Mouse (Mus musculus): Measurements from ENCODE around the gene Gpr179.
A peak's percentile ranks its signal among the peaks of the same experiment; 100 is the strongest.
"Not testable (repeated sequence)": the region's sequence is repeated elsewhere in the genome, so short reads cannot be mapped to it uniquely, and the experiment has no call there.

Gene Gpr179

DNA sequence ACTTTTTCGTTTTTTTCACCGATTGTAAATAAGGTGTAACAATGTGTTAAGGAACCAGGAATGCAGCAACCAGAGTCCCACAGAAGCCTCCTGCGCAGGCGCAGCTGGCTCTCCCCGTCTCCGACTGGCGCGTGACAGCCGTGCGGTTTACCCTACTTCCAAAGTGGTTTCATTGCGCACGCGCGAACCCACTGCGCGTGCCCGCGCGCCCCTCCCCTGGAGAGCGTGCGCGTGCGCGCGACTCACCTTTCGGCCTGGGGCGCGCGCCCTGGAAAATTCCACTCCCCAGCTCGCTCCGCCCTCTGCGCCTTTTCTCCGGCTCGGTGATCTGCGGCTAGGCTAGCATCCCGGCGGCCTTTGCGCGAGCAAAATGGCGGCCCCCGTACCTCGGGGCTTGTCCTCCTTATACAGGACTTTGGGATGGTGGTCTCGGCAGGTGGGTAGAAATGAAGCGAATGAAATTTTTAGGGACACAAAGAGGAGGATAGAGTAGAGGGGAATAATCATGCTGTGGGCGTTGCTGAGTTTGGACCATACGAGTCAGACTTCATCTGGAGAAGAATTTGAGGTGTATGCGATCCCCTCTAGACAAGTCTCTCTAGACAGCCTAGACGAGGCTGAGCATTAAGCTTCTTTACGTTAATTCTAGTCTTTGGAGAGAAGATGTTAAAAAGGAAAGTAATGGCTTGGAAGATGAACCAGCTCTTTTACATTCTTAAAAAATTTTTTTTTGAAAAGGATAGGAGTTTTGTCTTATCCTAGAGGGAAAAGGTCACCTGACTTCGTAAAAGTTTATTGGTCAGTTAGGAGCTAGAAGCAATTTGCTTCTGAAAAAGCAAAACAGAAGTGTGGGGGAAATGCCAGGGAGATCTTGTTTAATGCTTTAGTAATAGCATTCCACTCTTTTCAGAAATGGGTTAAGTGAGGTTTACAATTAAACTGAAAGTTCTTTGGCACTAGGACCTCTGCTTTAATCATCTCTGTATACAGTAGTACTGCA is 36.1 kb downstream of the Gpr179 start, which contains the start of gene Mrpl45:
Gene Mrpl45, plus strand, starts transcription at position 213 of the 1,000 bp plus-strand sequence.
- DNase-seq: peak; percentile 100

DNA sequence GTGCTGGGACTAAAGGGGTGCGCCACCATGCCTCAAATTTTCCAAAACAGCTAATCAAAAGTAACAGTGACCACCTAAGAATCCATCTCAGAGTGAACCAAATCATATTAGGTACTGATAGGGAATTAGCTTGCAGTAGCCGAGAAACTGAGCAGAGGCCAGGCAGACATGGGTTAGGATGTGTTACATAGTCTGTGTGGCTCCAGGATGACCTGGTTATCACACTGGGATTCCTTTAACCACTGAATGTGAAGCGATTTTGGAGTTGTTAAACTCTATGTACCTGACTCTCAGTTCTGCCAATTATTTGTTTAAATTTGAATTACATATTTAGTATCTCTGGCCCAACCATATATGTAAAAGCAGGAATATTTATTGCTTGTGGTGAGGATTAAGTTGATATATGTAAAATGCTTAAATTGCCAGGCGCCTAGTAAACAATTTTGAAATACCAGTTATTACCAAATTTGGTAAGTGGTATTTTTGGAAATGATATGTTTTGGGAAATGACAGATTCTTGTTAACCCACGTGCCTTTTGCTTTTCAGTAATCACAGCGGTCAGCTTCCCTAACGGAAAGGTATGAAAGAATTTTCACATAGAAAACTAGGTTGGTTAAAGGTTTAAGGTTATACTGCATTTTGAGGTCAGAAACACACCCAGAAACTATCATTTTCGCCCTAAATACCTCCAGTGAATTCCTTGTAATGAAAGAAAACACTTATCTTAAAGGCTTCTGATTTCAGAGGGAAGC is 37.0 kb downstream of the Gpr179 start:
- DNase-seq: no peak

DNA sequence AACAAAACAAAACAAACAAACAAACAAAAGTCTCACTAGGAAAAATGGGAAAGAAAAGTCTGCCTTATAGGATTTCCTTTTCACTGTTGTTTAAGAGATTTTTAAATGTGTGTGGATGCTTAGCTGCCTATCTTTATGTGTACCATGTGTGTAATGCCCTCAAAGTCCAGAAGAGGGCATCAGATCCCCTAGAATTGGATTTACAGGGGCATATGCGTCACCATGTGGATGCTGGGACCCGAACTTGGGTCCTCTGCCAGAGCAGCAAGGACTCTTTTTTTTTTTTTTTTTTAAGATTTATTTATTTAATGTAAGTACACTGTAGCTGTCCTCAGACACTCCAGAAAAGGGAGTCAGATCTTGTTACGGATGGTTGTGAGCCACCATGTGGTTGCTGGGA is 37.8 kb downstream of the Gpr179 start:
- DNase-seq: no peak

DNA sequence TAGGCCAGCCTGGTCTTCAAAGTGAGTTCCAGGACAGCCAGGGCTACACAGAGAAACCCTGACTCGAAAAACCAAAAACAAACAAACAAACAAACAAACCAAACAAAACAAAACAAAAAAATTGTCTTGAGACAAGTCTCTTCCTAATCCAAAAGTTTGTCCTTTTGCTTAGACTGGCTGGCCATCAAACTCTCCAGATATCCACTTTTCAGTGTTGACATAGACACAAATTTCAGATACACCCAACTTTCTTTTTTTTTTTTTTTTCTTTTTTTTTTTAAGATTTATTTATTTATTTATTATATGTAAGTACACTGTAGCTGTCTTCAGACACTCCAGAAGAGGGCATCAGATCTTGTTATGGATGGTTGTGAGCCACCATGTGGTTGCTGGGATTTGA is 39.0 kb downstream of the Gpr179 start:
- DNase-seq: not testable (repeated sequence)

DNA sequence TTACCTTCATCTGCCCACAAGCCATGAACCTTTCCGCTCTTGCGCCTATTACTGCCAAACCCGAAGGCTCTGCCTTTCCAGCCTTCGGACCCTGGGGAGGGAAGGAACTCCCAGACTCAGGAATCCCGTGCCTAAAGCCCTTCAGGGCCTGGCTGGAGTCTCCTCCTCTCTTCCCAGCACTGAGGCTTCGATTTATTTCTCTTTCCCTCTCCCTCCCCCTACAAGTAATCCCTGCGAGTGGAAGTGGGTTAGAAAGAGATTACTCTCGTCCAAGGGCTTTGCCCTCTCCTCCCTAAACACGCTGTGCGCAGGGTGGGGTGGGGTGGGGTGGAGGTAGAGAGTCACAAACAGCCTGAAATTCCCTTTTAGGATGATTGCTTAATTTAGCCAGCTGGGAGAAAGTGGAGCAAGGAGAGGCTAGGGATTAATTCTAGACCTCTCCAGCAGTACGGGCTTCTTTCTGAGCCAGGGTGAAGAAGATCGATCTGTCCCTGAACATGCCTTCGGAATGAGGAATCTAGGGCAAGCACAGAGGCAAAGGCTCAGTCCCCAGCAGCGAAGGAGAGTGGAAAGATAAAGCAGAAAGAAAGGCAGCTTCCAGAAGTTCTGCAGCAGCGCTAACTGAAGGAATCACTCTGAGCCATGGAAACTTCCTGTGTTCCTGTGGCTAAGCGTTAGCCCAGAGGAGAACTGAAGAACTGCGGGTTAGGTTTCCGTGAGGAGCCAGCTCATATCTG is 40.8 kb downstream of the Gpr179 start:
- peak; percentile 49 for DNase-seq

DNA sequence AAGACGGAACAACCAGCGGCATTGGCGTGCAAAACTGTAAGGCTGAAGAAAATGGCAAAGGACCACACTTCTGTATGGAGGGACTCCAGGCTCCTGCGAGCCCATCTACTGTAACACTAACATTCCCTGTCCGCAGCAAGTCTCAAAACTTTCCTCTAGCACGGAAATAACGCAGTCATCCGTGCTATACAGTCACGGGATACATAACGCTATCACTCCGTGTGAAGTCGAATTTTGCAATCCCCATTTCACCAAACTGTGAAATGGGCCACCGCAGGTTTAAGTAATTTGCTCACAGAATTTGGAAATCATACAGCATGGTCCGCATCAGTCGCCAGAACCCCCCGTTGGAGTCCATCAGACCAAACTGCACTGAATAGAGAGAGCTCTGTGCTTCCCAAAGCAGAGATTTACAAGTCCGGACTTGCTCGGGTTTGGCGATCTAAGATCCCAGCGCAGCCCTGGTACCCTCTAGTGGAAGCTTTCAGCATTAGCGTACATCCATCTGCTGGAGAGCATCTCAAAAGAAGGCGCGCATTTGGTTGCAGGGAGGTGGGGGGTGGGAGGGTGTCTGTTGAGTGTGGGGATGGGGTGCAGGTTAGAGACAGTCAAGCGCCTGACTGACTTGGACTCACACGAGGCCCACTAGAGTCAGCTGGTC is 41.8 kb downstream of the Gpr179 start:
- peak; percentile 75 for DNase-seq

DNA sequence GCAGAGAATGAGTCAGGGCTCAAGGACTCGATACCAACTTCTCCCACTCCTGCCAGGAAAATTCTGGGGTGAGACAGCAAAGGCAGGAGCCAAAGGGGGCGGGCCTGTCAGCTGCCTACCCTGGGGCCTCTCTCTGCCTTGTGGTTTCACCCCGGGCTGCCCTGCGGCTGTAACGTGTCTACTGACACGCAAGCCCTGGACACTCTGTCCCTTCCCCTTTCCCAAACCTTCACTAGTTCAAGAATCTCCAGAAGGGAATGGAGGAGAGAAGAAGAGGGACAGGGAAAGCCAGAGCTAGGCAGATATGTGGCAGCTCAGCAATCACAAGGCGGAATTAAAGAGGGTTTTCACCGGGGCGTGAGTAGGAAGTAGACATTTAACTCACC is 42.4 kb downstream of the Gpr179 start:
- peak; percentile 64 for DNase-seq

DNA sequence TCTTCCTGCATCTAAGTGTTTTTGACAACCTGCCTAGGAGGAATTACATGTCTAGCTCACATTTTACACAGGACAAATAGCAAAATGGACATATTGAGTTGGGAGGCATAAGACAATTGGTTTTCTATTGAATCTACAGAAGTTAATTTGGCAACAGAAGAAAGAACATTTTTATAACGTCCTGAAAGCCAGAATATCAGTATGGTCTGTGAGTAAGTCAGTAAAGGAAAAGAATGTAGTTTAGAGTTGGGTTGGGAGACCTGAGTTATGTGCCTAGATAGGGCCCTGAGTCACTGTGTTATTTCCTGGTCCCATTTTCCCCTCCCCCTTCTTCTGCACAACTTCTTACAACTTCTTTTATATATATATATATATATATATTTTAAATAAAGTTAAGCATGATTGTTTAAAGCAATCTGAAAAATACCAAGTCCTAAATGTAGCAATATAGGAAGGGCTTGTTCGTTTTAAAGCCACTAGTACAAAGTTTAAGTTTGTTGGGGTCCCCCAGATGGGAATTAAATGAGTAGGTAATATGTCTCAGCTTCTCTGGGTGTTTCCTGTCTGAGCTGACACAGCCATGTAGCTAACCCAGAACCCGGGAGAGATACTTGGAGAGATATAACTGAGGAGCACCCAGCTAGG is 42.9 kb downstream of the Gpr179 start:
- DNase-seq: no peak

DNA sequence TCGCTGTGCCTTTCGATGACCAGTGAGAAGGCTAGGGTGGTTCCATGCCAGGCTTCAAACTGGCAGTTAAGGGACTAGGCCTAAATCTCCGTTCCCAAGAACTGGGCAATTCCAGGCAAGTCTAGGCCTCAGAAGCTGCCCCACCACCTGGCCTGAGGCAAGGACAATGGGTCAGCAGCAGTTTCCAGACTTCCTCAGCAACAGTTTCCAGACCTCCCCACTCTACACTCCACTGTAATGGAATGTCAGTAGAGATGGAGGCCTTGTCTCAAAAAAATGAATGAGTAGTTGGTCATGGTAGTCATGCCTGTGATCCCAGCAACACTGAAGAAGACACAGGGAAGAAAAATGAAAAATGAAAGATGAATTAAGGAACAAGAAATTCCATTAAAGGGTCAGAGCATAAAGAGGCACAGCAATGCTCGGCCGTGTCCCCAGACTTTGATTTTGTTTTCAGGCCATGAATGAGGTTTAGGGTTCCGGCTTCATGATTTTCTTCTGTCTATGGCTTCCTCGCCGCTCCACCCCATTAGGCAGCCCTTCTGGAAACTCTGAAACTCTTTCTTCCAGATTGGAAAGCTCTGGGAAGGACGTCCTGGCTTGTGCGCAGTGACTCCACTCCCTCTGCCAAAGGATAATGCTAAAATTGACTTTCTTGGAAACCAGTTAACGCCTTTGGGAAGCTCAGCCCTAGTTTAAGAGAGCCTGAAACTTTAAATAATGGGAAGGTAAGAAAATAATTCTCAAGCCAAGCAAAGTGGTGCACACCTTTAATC is 44.4 kb downstream of the Gpr179 start:
- DNase-seq: no peak

DNA sequence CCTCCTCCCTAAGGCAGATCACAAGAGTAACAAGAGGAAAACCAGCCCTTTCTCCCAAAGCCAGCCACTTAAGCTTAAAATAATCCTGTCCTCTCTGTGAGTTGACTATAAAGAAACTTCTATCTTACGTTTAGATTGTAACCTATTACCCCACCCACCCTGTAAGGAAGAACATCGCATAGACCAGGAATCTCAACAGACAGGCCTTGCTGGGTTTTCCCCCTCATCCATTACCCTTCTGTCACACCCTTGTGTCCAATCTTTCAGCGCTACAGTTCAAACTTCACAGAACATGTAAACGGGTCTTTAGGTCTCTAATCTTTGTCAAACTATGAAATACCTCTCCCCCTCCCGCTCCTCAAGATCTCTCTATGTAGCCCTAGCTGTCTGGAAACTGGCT is 47.2 kb downstream of the Gpr179 start:
- no peak for DNase-seq

DNA sequence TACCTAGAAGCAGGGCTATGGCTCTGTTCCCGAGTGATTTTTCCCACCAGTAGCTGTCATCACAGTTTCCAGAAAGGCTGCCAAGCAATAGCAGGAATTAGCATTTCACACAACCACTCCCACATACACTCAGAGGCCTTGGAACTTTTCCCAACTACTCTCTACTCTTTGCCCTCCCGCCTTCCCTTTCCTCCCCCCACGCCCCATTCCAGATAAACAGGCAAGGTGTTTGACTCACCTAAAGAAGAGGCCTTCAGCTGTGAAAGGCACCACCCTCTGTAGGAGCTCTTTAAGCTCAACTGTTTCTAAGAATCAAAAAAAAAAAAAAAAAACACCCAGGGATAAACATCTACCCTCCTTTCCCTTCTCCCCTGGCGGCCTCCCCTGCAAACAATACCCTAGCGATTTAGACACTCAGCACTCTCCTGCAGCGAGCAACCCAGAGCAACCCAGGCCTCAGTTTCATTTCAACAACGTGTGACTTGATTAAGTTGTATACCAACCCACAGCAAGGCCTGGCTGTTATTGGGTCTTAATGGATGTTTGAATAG is 49.6 kb downstream of the Gpr179 start:
- DNase-seq: peak; percentile 42

DNA sequence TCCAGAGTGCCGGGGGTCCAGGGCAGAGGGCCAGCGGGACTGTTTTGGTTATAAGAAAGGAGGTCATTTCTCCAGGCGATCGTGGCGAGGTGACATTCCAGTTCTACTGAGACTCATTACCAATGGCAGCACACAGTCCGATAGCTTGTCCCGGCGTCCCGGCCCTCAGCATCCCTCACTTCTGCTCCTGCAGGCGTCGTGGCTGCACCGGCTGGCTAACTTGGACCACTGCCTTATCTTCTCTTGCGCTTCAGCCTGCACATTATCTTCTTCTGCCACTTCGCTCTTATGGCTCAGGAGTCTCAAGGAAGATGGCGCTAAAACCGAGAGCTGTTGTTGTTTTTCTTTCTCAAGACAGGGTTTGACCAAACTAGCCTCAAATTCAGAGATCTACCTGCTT is 50.5 kb downstream of the Gpr179 start:
- no peak for DNase-seq

DNA sequence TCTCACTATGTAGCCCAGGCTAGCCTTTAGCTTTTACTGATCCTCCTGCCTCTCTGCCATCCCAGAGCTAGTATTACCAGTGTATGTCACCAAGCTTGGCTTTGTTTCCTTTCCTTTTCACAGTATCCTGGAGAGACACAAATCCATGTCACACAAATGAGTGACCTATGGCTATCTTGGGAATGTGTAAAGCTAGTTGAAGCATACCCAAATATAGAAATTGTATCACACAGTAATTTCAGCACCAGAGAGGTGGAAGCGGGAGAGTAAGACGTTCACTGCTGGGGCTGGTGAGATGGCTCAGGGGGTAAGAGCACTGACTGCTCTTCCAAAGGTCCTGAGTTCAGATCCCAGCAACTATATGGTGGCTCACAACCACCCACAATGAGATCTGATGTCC is 51.9 kb downstream of the Gpr179 start:
- DNase-seq: no peak

DNA sequence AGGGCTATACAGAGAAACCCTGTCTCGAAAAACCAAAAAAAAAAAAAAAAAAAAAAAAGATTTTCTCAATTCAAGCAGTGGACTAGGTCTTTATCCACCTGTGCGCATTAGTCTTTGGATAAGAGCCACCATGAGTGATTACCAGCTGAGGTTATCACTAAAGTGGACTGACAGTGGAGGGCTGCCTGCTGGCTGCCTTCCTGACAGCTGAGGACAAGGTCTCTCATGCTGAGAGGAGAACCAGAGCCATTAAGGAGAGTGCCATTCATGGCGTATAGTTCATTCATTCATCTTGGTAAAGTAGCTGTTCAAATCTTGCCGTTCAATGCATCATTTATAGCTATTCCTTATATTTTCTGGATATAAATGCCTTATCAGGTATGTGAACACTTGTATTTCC is 55.3 kb downstream of the Gpr179 start:
- DNase-seq: no peak

DNA sequence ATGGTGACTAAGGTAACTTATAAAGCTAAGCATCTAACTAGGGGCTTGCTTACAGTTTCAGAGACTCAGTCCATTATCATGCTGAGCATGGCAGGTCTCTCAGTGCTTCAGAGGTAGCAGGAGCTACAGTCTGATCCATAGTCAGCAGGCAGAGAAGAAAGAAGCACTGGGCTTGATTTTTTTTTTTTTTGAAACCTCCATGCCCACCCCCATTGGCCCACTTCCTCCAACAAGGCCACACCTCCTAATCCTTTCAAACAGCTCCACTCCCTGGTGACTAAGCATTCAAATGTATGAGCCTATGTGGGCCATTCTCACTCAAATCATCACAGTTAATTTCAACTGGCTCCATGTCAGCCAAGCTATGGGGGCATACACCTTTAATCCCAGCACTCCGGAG is 59.1 kb downstream of the Gpr179 start:
- DNase-seq: no peak

DNA sequence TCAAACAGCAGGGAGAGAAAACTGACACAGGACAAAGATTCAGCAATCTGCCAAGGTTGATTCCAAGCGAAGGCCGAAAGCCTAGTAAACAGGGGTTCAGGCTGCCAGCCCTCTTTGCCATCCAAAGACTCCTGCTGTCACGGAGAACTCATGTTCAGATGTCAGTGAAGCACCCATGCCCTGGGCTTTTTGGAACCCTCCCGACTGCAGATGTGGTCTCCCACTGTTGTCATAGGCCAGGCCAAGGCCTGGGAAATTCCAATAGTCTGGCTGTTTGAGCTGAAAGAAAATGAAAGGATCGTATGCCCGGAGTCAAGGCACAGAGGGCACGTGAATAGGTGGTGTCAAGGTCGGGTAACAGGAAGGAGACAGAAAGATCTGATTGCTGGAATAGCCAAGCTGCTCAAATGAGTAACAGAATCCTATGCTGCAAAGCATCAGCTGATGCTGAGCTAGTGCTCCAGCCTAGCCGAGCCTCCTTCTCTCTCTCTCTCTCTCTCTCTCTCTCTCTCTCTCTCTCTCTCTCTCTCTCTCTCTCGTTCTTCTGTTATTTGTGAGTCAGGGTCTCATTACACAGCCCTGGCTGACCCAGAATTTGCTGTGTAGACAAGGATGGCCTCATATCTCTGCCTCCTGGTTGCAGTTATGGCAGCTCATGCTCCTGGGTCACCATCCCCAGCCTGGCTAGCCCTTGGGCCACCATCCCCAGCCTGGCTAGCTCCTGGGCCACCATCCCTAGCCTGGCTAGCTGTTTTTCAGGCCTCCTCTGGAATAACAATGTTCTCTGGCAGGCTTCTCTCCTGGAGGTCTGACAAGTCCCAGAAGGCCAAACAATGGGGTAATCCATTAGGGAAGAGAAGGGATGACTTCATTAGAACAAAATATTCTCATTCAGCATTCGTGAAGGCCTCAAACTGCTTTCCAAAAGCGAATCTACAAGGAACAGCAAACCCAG is 62.3 kb downstream of the Gpr179 start:
- DNase-seq: no peak

DNA sequence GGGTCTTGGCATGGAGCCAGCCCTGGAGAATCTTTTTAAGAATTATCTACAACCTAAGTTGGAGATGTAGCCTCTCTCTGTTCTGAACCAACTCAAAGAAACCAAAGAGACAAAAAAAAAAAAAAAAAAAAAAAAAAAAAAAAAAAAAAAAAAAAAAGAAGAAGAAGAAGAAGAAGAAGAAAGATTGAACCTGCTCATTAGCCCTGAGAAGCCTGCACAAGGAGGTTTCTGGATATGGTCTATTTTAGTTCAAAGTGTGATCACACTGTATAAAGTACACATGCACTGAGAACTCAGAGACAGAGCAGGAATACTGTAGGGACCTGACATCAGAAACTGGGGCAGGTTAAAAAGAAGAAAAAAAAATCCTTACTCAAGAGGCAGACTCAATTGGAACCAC is 64.2 kb downstream of the Gpr179 start:
- DNase-seq: no peak

DNA sequence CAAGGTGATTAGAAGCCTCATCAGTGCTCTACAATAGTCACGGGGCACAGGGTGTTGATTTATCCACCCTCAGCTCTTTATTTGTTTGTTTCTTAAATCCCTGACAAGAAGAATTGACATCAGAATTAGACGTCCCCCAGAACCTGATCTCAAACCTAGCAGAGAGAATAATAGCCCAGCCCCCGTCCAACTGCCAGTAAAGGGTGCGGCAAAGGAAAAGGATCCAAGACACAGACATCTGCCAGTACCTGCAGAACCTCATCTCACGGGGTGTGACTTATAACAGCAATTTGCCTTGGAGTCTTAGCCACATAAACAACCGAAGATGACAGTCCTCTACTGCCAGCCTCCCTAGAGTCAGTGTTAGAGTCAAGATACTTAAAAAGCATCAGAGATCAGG is 64.9 kb downstream of the Gpr179 start:
- DNase-seq: no peak

DNA sequence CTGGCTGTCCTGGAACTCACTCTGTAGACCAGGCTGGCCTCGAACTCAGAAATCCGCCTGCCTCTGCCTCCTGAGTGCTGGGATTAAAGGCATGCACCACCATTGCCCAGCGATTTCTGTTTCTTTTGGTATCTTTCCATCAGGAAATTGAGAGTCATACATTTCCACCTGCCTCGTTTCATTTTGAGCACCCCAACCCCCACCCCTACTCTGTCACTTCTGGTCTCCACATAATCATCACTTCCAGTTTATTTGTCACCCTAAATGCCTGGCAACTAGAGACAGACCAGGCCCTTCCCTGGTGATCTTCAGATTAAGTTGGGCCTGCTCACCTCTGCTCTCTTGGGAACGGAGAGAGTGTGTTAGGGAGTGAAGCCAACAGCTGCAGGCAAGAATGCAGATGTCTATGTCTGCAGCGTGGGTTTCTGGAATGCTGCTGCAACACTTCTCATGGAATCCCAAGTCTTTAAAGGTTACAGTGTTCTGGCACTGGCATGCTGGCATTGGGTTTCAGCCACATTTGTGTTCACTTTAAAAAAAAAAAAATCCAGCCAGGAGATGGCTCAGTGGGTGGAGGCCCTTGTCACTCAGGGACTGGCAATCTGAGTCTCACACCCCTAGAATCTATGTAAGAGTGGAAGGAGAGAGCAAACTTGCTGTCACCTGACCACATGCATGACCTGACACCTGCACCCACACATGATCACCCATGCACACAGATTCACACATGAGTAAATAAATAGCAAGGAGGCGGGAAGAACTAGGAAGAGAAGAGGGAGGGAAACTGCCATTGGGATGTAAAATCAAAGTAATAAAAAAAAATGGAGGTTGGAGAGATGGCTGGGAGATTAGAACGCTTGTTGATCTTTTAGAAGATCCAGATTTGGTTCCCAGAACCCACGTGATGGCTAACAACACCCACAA is 65.8 kb downstream of the Gpr179 start:
- no peak for DNase-seq
